Mouse (Mus musculus) spleen, adult 2 months (tissue): ENCODE measurements around the gene Pdpr.
"Not testable (repeated sequence)": the region's sequence is repeated elsewhere in the genome, so short reads cannot be mapped to it uniquely, and the experiment has no call there.

ENCODE experiments used
- CTCF ChIP-seq: fragments of 200-500 bp; IDR thresholded peaks from 2 replicates; pipeline ENCODE4 v1.5.1; 2011; ENCODE audit warnings: mild to moderate bottlenecking, inconsistent platforms; ENCODE audit not compliant: insufficient read depth, insufficient read length, insufficient replicate concordance; ENCODE audit errors: extremely low read depth
- POLR2A ChIP-seq: fragments of 200-500 bp; IDR thresholded peaks from 2 replicates; pipeline ENCODE4 v1.6.1; 2011; ENCODE audit warnings: low read depth, low read length, inconsistent platforms

- not testable (repeated sequence) for TF ChIP-seq CTCF, POLR2A
Observed at GRCm38 (mm10) chr8:111068660-111069059, 25.8 kb upstream of the Pdpr start.
